Mouse (Mus musculus) kidney, adult 18-20 months (tissue): ENCODE measurements at regions not wholly inside any gene's neighbourhood (a gene's known extent, or its start where the extent isn't known, plus 50 kb on each side); places are given as distances from the start of the nearest gene placed in this dataset.
"Not testable (repeated sequence)": the region's sequence is repeated elsewhere in the genome, so short reads cannot be mapped to it uniquely, and the experiment has no call there.

Experiments used
- DNase-seq: peaks from one replicate; pipeline ENCODE4 v3.0.0; 2021

- no peak for DNase-seq
Observed at GRCm38 (mm10) chr10:110840864-110841263, 78.7 kb upstream of the Csrp2 start.

GRCm38 (mm10) chr10:110841670-110842069, 77.9 kb upstream of the Csrp2 start:
- DNase-seq, result no peak

GRCm38 (mm10) chr10:110854663-110855163, 64.9 kb upstream of the Csrp2 start:
- not testable (repeated sequence) for DNase-seq

GRCm38 (mm10) chr10:110855645-110856383, 63.8 kb upstream of the Csrp2 start:
- peak; percentile 54 for DNase-seq

GRCm38 (mm10) chr10:110857320-110858097, 62.1 kb upstream of the Csrp2 start:
- DNase-seq, result no peak

- DNase-seq, result no peak
Observed at GRCm38 (mm10) chr10:110858098-110858360, 61.6 kb upstream of the Csrp2 start.

GRCm38 (mm10) chr10:110858407-110858920, 61.1 kb upstream of the Csrp2 start:
- DNase-seq, result no peak

GRCm38 (mm10) chr10:110859307-110859706, 60.3 kb upstream of the Csrp2 start:
- DNase-seq, result no peak
